Mouse (Mus musculus) midbrain, embryonic 12.5 days (tissue): ENCODE measurements at regions not wholly inside any gene's neighbourhood (a gene's known extent, or its start where the extent isn't known, plus 50 kb on each side); places are given as distances from the start of the nearest gene placed in this dataset.

ENCODE experiments used
- ATAC-seq: fragments of 200-750 bp; cut with Nextera tagmentation; 2 replicates; pipeline ENCODE4 v1.8.0; 2017; ENCODE audit warnings: low read depth, moderate TSS enrichment, moderate library complexity; ENCODE audit not compliant: low FRiP score
- H3K27ac ChIP-seq: fragments of 300-500 bp; sonication (generic); replicated peaks from 2 replicates; pipeline ENCODE4 v1.5.1; 2016; ENCODE audit warnings: mild to moderate bottlenecking
- H3K27me3 ChIP-seq: fragments of 300-500 bp; sonication (generic); 2 replicates; pipeline ENCODE4 v1.6.1; 2016; ENCODE audit warnings: mild to moderate bottlenecking
- H3K36me3 ChIP-seq: fragments of 300-500 bp; sonication (generic); 2 replicates; pipeline ENCODE4 v1.6.1; 2016
- H3K4me1 ChIP-seq: fragments of 300-500 bp; sonication (generic); 2 replicates; pipeline ENCODE4 v1.6.1; 2016
- H3K4me2 ChIP-seq: fragments of 300-500 bp; sonication (generic); replicated peaks from 2 replicates; pipeline ENCODE4 v1.6.1; 2016; ENCODE audit warnings: mild to moderate bottlenecking, moderate library complexity
- H3K4me3 ChIP-seq: fragments of 300-500 bp; sonication (generic); 2 replicates; pipeline ENCODE4 v1.5.1; 2016; ENCODE audit warnings: mild to moderate bottlenecking
- H3K9ac ChIP-seq: fragments of 300-500 bp; sonication (generic); replicated peaks from 2 replicates; pipeline ENCODE4 v1.6.1; 2016; ENCODE audit warnings: mild to moderate bottlenecking, moderate library complexity
- H3K9me3 ChIP-seq: fragments of 300-500 bp; sonication (generic); 2 replicates; pipeline ENCODE4 v1.6.1; 2016; ENCODE audit warnings: mild to moderate bottlenecking
- WGBS: fragments of 180-500 bp; shearing (Covaris S2); methylation state at CpG from one replicate; pipeline ENCODE4 v1.1.7; 2016; 5-methylcytosine and 5-hydroxymethylcytosine counted together

- H3K4me2 ChIP-seq, result no peak overlapping the region
- no peak overlapping the region for H3K9ac ChIP-seq
- peaks cover 51% of the 10 kb centered on the region for H3K27me3 ChIP-seq
- WGBS, result 76% methylated on average over 3 of the region's 3 CpGs
- H3K9me3 ChIP-seq, result peaks cover under 1% of the 10 kb centered on the region; the same call in 1 of the 2 replicates
- no peaks in the 10 kb centered on the region for H3K36me3 ChIP-seq
- ATAC-seq, result no peak
- no peaks in the 10 kb centered on the region for H3K4me1 ChIP-seq
- no peak overlapping the region for H3K4me3 ChIP-seq
- H3K27ac ChIP-seq, result no peak overlapping the region
Observed at GRCm38 (mm10) chr17:88336140-88336769, 104.3 kb upstream of the Foxn2 start.

GRCm38 (mm10) chr17:88337649-88338404, 102.7 kb upstream of the Foxn2 start:
- no peak overlapping the region for H3K27ac ChIP-seq
- no peak overlapping the region for H3K4me3 ChIP-seq
- ATAC-seq, result no peak
- no peak overlapping the region for H3K4me2 ChIP-seq
- no peaks in the 10 kb centered on the region for H3K9me3 ChIP-seq
- peaks cover 43% of the 10 kb centered on the region for H3K27me3 ChIP-seq
- no peak overlapping the region for H3K9ac ChIP-seq
- H3K4me1 ChIP-seq, result no peaks in the 10 kb centered on the region
- 83% methylated on average over 8 of the region's 8 CpGs for WGBS
- H3K36me3 ChIP-seq, result no peaks in the 10 kb centered on the region

- no peaks in the 10 kb centered on the region for H3K4me1 ChIP-seq
- H3K27ac ChIP-seq, result no peak overlapping the region
- no peaks in the 10 kb centered on the region for H3K36me3 ChIP-seq
- no peak overlapping the region for H3K4me3 ChIP-seq
- no peak overlapping the region for H3K9ac ChIP-seq
- H3K27me3 ChIP-seq, result peaks cover 18% of the 10 kb centered on the region
- no peak for ATAC-seq
- no peaks in the 10 kb centered on the region for H3K9me3 ChIP-seq
- 66% methylated on average over 5 of the region's 5 CpGs for WGBS
- H3K4me2 ChIP-seq, result no peak overlapping the region
Observed at GRCm38 (mm10) chr17:88341141-88341540, 99.4 kb upstream of the Foxn2 start.

- Histone ChIP-seq H3K27me3 (peaks cover 13% of the 10 kb centered on the region), H3K4me3 (no peak overlapping the region), H3K9ac (no peak overlapping the region), H3K27ac (no peak overlapping the region), H3K9me3 (no peaks in the 10 kb centered on the region), H3K4me2 (no peak overlapping the region), H3K4me1 (no peaks in the 10 kb centered on the region), H3K36me3 (no peaks in the 10 kb centered on the region)
- 88% methylated on average over 5 of the region's 5 CpGs for WGBS
- ATAC-seq, result no peak
Observed at GRCm38 (mm10) chr17:88341599-88341998, 98.9 kb upstream of the Foxn2 start.

GRCm38 (mm10) chr17:88343091-88343783, 97.3 kb upstream of the Foxn2 start:
- no peak overlapping the region for H3K4me3 ChIP-seq
- ATAC-seq, result no peak
- H3K4me1 ChIP-seq, result no peaks in the 10 kb centered on the region
- H3K4me2 ChIP-seq, result no peak overlapping the region
- no peaks in the 10 kb centered on the region for H3K36me3 ChIP-seq
- 85% methylated on average over 17 of the region's 17 CpGs for WGBS
- peaks cover 13% of the 10 kb centered on the region for H3K27me3 ChIP-seq
- H3K27ac ChIP-seq, result no peak overlapping the region
- no peaks in the 10 kb centered on the region for H3K9me3 ChIP-seq
- H3K9ac ChIP-seq, result no peak overlapping the region

- Histone ChIP-seq H3K27me3 (peaks cover 10% of the 10 kb centered on the region), H3K27ac (no peak overlapping the region), H3K9ac (no peak overlapping the region), H3K9me3 (no peaks in the 10 kb centered on the region), H3K4me3 (no peak overlapping the region), H3K36me3 (no peaks in the 10 kb centered on the region), H3K4me1 (no peaks in the 10 kb centered on the region), H3K4me2 (no peak overlapping the region)
- ATAC-seq, result no peak
- 74% methylated on average over 9 of the region's 9 CpGs for WGBS
Observed at GRCm38 (mm10) chr17:88345433-88345832, 95.1 kb upstream of the Foxn2 start.

- no peak overlapping the region for H3K4me3 ChIP-seq
- no peak overlapping the region for H3K9ac ChIP-seq
- H3K9me3 ChIP-seq, result no peaks in the 10 kb centered on the region
- H3K36me3 ChIP-seq, result no peaks in the 10 kb centered on the region
- ATAC-seq, result no peak
- no peak overlapping the region for H3K27ac ChIP-seq
- H3K4me1 ChIP-seq, result no peaks in the 10 kb centered on the region
- H3K4me2 ChIP-seq, result no peak overlapping the region
- 63% methylated on average over 3 of the region's 3 CpGs for WGBS
- peaks cover 5% of the 10 kb centered on the region; the same call in 1 of the 2 replicates for H3K27me3 ChIP-seq
Observed at GRCm38 (mm10) chr17:88346896-88347295, 93.6 kb upstream of the Foxn2 start.

- 71% methylated on average over 5 of the region's 5 CpGs for WGBS
- ATAC-seq, result no peak
Observed at GRCm38 (mm10) chr17:88349825-88350460, 90.6 kb upstream of the Foxn2 start.

GRCm38 (mm10) chr17:88350986-88351385, 89.5 kb upstream of the Foxn2 start:
- Histone ChIP-seq H3K27me3 (no peaks in the 10 kb centered on the region), H3K4me1 (no peaks in the 10 kb centered on the region), H3K4me3 (no peak overlapping the region), H3K4me2 (no peak overlapping the region), H3K27ac (no peak overlapping the region), H3K36me3 (no peaks in the 10 kb centered on the region), H3K9me3 (no peaks in the 10 kb centered on the region), H3K9ac (no peak overlapping the region)
- 79% methylated on average over 5 of the region's 5 CpGs for WGBS
- no peak for ATAC-seq

More at GRCm38 (mm10) chr17:88349825-88350460, 90.6 kb upstream of the Foxn2 start:
- Histone ChIP-seq H3K4me3 (no peak overlapping the region), H3K27me3 (no peaks in the 10 kb centered on the region), H3K4me1 (no peaks in the 10 kb centered on the region), H3K9me3 (no peaks in the 10 kb centered on the region), H3K36me3 (no peaks in the 10 kb centered on the region), H3K4me2 (no peak overlapping the region), H3K27ac (no peak overlapping the region), H3K9ac (no peak overlapping the region)

GRCm38 (mm10) chr17:88352960-88353359, 87.6 kb upstream of the Foxn2 start:
- H3K4me2 ChIP-seq, result no peak overlapping the region
- no peak for ATAC-seq
- no peaks in the 10 kb centered on the region for H3K9me3 ChIP-seq
- no peak overlapping the region for H3K4me3 ChIP-seq
- no peaks in the 10 kb centered on the region for H3K36me3 ChIP-seq
- H3K4me1 ChIP-seq, result no peaks in the 10 kb centered on the region
- H3K27me3 ChIP-seq, result no peaks in the 10 kb centered on the region
- no peak overlapping the region for H3K9ac ChIP-seq
- no peak overlapping the region for H3K27ac ChIP-seq

- Histone ChIP-seq H3K4me1 (no peaks in the 10 kb centered on the region), H3K27me3 (no peaks in the 10 kb centered on the region), H3K9ac (no peak overlapping the region), H3K4me2 (no peak overlapping the region), H3K9me3 (no peaks in the 10 kb centered on the region), H3K27ac (no peak overlapping the region), H3K36me3 (no peaks in the 10 kb centered on the region), H3K4me3 (no peak overlapping the region)
- 84% methylated on average over 2 of the region's 2 CpGs for WGBS
- no peak for ATAC-seq
Observed at GRCm38 (mm10) chr17:88361161-88361560, 79.3 kb upstream of the Foxn2 start.

- ATAC-seq, result no peak
- H3K4me3 ChIP-seq, result no peak overlapping the region
- no peak overlapping the region for H3K4me2 ChIP-seq
- H3K36me3 ChIP-seq, result no peaks in the 10 kb centered on the region
- 91% methylated on average over 11 of the region's 11 CpGs for WGBS
- no peaks in the 10 kb centered on the region for H3K4me1 ChIP-seq
- no peaks in the 10 kb centered on the region for H3K9me3 ChIP-seq
- H3K27me3 ChIP-seq, result no peaks in the 10 kb centered on the region
- H3K9ac ChIP-seq, result no peak overlapping the region
- no peak overlapping the region for H3K27ac ChIP-seq
Observed at GRCm38 (mm10) chr17:88362404-88362803, 78.1 kb upstream of the Foxn2 start.
